Mouse (Mus musculus) kidney, adult 2 months (tissue): Measurements from ENCODE around the gene Rbks. TPM values are rescaled to one million over a fixed set of nuclear protein-coding genes. Genes with fewer than 3 reads are reported as not detected.
"Not testable (repeated sequence)": the region's sequence is repeated elsewhere in the genome, so short reads cannot be mapped to it uniquely, and the experiment has no call there.

Source experiments
- DNase-seq: peaks from one replicate; pipeline ENCODE4 v3.0.0; 2021
- H3K27ac ChIP-seq: fragments of 200-500 bp; 2 replicates; pipeline ENCODE4 v1.5.1; 2012; ENCODE audit warnings: low read depth, low read length, control low read depth, inconsistent platforms; ENCODE audit not compliant: insufficient read depth
- H3K27me3 ChIP-seq: fragments of 200-500 bp; replicated peaks from 2 replicates; pipeline ENCODE4 v1.6.1; 2012; ENCODE audit warnings: mild to moderate bottlenecking, moderate library complexity, low read length, inconsistent platforms; ENCODE audit not compliant: control insufficient read depth, insufficient read depth
- H3K36me3 ChIP-seq: fragments of 200-500 bp; 2 replicates; pipeline ENCODE4 v1.6.1; 2012; ENCODE audit warnings: mild to moderate bottlenecking, moderate library complexity, low read length, inconsistent platforms; ENCODE audit not compliant: control insufficient read depth, insufficient read depth
- H3K4me1 ChIP-seq: fragments of 200-500 bp; 2 replicates; pipeline ENCODE4 v1.6.1; 2011; ENCODE audit warnings: low read length; ENCODE audit not compliant: control insufficient read depth, insufficient read depth
- H3K4me3 ChIP-seq: fragments of 200-500 bp; 2 replicates; pipeline ENCODE4 v1.5.1; 2011; ENCODE audit warnings: mild to moderate bottlenecking, low read depth, low read length, control low read depth; ENCODE audit not compliant: insufficient read depth
- CTCF ChIP-seq: fragments of 200-500 bp; conservative IDR thresholded peaks from 2 replicates; pipeline ENCODE4 v1.5.1; 2011; ENCODE audit warnings: low read depth, mild to moderate bottlenecking, control low read depth, low read length, moderate library complexity, mixed read lengths; ENCODE audit not compliant: insufficient read depth, insufficient read length
- POLR2A ChIP-seq: fragments of 200-500 bp; IDR thresholded peaks from one replicate; pipeline ENCODE4 v1.6.1; 2011; ENCODE audit warnings: low read depth, low read length, control low read depth
- WGBS: fragments of 180-500 bp; shearing (Covaris S2); methylation state at CpG from one replicate; pipeline ENCODE4 v1.1.7; 2018; 5-methylcytosine and 5-hydroxymethylcytosine counted together
- polyA plus RNA-seq: library from polyadenylated mRNA; depleted of rRNA; stranded (reverse); fragments of >200 nt; gene quantifications from 2 replicates; pipeline ENCODE4 v1.2.3, GENCODE M21; 2012

The Rbks gene
- polyA plus RNA-seq, 1 experiment: 16.4 TPM

DNA sequence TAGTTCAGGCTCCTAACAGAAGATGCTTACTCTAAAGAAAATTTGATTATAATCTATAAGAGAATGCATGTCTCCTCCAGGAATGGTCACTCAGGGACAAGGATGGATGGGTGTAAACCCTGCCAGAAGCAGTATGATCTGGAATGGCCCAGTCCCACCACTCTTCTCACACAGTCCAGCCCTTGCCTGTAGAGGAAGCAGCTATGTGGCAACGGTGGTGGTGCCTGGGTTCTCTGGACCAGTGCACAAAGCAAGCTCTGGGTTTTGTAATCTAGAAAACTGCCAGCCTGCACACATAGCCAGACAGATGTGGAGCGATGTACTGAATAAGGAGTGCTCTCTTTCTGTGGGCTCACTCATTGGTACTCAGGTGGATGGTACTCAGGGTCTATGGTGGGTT is 56.9 kb downstream of the Rbks start:
- Histone ChIP-seq H3K27me3 (no peaks in the 10 kb centered on the region), H3K4me3 (no peak overlapping the region), H3K36me3 (no peaks in the 10 kb centered on the region; the same call in 1 of the 2 replicates), H3K27ac (no peak overlapping the region), H3K4me1 (no peaks in the 10 kb centered on the region)
- TF ChIP-seq CTCF: no peak
- TF ChIP-seq POLR2A: no peak
- DNase-seq: no peak
- WGBS: 74% methylated on average over 2 of the region's 2 CpGs

- no peak overlapping the region for H3K27ac ChIP-seq
- H3K4me3 ChIP-seq: no peak overlapping the region
- 78% methylated on average over 9 of the region's 9 CpGs for WGBS
- TF ChIP-seq POLR2A (no peak), CTCF (no peak)
- no peaks in the 10 kb centered on the region for H3K36me3 ChIP-seq
- H3K4me1 ChIP-seq: no peaks in the 10 kb centered on the region
- H3K27me3 ChIP-seq: no peaks in the 10 kb centered on the region
- DNase-seq: no peak
These were observed 60.7 kb downstream of the Rbks start for GRCm38 (mm10) chr5:31636636-31637253.

DNA sequence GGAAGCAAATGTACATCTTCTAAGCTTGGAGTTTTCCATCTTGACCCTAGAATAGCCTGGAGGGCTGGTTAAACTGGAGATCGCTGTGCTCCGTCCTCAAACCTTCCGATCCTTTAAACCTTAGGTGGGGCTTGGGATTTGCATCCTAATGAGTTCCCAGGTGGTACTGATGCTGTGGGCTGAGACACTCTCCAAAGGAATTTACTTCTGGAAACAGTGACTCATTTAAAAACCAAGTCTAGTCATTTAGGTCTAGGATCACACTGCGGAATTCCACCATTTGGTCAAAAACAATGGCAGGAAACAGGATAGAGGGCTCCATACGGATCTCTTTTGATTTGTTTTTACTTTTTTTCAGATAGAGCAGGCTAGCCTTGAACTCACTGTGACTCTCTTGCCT is 62.7 kb downstream of the Rbks start:
- no peaks in the 10 kb centered on the region for H3K4me1 ChIP-seq
- TF ChIP-seq CTCF (no peak), POLR2A (no peak)
- 87% methylated on average over 5 of the region's 5 CpGs for WGBS
- H3K27ac ChIP-seq: no peak overlapping the region
- H3K36me3 ChIP-seq: no peaks in the 10 kb centered on the region
- H3K27me3 ChIP-seq: no peaks in the 10 kb centered on the region
- DNase-seq: no peak
- no peak overlapping the region for H3K4me3 ChIP-seq

DNA sequence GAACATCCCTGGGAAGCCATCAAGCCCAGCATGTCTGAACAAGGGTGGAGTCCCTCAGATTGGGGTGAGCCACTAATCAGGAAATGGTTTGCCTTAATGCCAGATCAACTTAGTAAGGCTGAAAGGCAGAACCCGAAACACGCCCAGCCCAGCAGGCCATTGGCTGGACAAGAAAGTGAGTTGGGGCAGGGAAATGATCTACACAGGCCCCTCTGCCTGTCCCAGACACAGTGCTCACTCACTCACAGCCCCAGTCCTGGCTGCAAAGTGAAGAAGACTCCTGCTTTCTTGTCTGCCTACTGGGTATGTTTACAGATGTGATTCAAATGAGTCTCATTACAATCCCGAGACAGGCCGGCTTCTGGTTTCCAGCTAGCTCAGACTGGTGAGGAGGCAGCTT is 63.3 kb downstream of the Rbks start:
- H3K36me3 ChIP-seq: no peaks in the 10 kb centered on the region
- 88% methylated on average over 4 of the region's 4 CpGs for WGBS
- H3K27me3 ChIP-seq: no peaks in the 10 kb centered on the region
- H3K4me3 ChIP-seq: no peak overlapping the region
- DNase-seq: no peak
- H3K27ac ChIP-seq: no peak overlapping the region
- TF ChIP-seq POLR2A (no peak), CTCF (no peak)
- H3K4me1 ChIP-seq: no peaks in the 10 kb centered on the region

- not testable (repeated sequence) for H3K27ac ChIP-seq
- WGBS: 51% methylated on average over 4 of the region's 4 CpGs
These were observed 66.3 kb downstream of the Rbks start for GRCm38 (mm10) chr5:31631169-31631568.

DNA sequence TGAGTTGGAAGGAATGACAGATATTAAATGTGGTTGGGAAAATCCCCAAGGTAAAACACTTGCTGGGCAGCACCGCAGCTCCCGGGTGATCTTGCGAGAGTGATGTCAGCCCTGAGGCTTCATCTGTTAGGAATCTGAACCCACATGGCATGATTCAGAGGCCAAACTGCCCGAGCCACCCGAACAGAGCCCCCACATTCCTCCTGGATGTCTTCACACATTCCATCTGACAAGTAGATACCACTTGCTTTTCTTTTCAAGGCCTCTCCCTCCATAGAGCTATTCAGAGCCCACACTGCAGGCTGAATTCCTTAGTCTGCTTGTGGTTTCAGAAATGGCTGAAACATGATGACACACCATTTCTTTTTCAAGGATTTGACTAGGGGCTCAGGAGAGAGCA is 67.4 kb downstream of the Rbks start:
- TF ChIP-seq POLR2A (no peak), CTCF (no peak)
- H3K36me3 ChIP-seq: no peaks in the 10 kb centered on the region
- H3K27me3 ChIP-seq: no peaks in the 10 kb centered on the region
- DNase-seq: peak; percentile 25
- H3K4me3 ChIP-seq: no peak overlapping the region
- WGBS: 65% methylated on average over 5 of the region's 5 CpGs
- no peaks in the 10 kb centered on the region for H3K4me1 ChIP-seq
- no peak overlapping the region for H3K27ac ChIP-seq

More at GRCm38 (mm10) chr5:31631169-31631568, 66.3 kb downstream of the Rbks start:
- not testable (repeated sequence) for H3K27me3 ChIP-seq, H3K4me1 ChIP-seq, H3K36me3 ChIP-seq, H3K4me3 ChIP-seq
- peak; percentile 33 for DNase-seq

DNA sequence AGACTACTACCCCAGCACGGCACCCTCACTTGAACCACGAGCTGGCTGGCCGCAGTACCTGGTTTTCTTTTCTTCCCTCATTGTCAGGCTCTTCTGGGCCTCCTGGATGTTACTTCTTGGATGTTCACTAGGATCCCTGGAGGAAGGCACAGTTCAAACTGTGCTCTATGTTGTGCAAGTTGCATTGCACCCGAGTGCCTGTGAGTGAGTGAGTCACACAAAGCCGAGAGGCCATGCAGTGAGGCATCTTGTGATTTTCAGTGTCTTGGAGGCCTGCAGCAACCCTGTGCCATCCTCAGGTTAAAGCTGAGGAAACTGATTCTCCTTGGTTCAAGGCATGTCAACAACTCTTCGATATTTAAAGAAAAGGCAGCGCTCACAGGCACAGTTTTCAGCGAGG is 68.9 kb downstream of the Rbks start:
- no peaks in the 10 kb centered on the region for H3K4me1 ChIP-seq
- H3K27me3 ChIP-seq: no peaks in the 10 kb centered on the region
- DNase-seq: no peak
- H3K36me3 ChIP-seq: no peaks in the 10 kb centered on the region
- no peak overlapping the region for H3K27ac ChIP-seq
- WGBS: 86% methylated on average over 8 of the region's 8 CpGs
- TF ChIP-seq POLR2A (no peak), CTCF (no peak)
- H3K4me3 ChIP-seq: no peak overlapping the region
